Mouse (Mus musculus) thymus, adult 2 months (tissue): ENCODE measurements around the gene Kcnk13.

Experiments used
- CTCF ChIP-seq: fragments of 200-500 bp; IDR thresholded peaks from 2 replicates; pipeline ENCODE4 v1.5.1; 2012; ENCODE audit warnings: mild to moderate bottlenecking, control low read depth, low read length, moderate library complexity, borderline replicate concordance; ENCODE audit not compliant: control insufficient read depth, poor library complexity, insufficient read depth; ENCODE audit errors: extremely low read depth
- POLR2A ChIP-seq: fragments of 200-500 bp; IDR thresholded peaks from 2 replicates; pipeline ENCODE4 v1.6.1; 2012; ENCODE audit warnings: mild to moderate bottlenecking, low read length, control low read depth, moderate library complexity; ENCODE audit not compliant: control insufficient read depth, poor library complexity, insufficient read depth; ENCODE audit errors: extremely low read depth

GRCm38 (mm10) chr12:100107436-100107835, 143.1 kb downstream of the Kcnk13 start:
- TF ChIP-seq CTCF (no peak), POLR2A (no peak)
